Mouse (Mus musculus) CH12.LX (cell line): Measurements from ENCODE around the gene Terf2. TPM values are rescaled to one million over a fixed set of nuclear protein-coding genes. Genes with fewer than 3 reads are reported as not detected.

Source experiments
- DNase-seq: peaks from one replicate; pipeline ENCODE4 v3.0.0-alpha.2; 2013; ENCODE audit errors: extremely low read depth
- H3K27ac ChIP-seq: 2 replicates; pipeline ENCODE4 v1.5.1; 2012; ENCODE audit warnings: low read depth, mild to moderate bottlenecking, control low read depth, moderate library complexity; ENCODE audit not compliant: insufficient read depth
- H3K27me3 ChIP-seq: replicated peaks from 2 replicates; pipeline ENCODE3; 2012; ENCODE audit warnings: inconsistent platforms
- H3K36me3 ChIP-seq, 2 experiments: replicated peaks in 1 of 2; 2 replicates each; pipeline versions ENCODE3 to v1.6.1; 2012; ENCODE audit warnings: inconsistent platforms in 1 of 2, low read length in 1 of 2, mild to moderate bottlenecking in 1 of 2, mixed read lengths in 1 of 2, moderate library complexity in 1 of 2; ENCODE audit not compliant: control insufficient read depth in 1 of 2, insufficient read depth in 1 of 2
- H3K4me1 ChIP-seq, 2 experiments: 2 replicates each; pipeline ENCODE4 v1.6.1; 2012; ENCODE audit warnings: inconsistent platforms in 1 of 2, moderate library complexity in 1 of 2; ENCODE audit not compliant: insufficient read depth in 2 of 2, control insufficient read depth in 1 of 2
- H3K4me2 ChIP-seq: 2 replicates; pipeline ENCODE4 v1.6.1; 2012; ENCODE audit warnings: low read depth, mild to moderate bottlenecking, control low read depth; ENCODE audit not compliant: poor library complexity, insufficient read depth, severe bottlenecking
- H3K4me3 ChIP-seq, 3 experiments: fragments of 150-350 bp in 1 of 3; sonication (generic) in 1 of 3; replicated peaks in 1 of 3; 2 replicates each; pipeline versions ENCODE3 to v1.5.1; 2011 to 2012; ENCODE audit warnings: low read depth in 2 of 3, low read length in 2 of 3, mild to moderate bottlenecking in 2 of 3, moderate library complexity in 2 of 3, control low read depth in 1 of 3, improper control_type of control experiment in 1 of 3, inconsistent platforms in 1 of 3, mixed read lengths in 1 of 3; ENCODE audit not compliant: poor library complexity in 1 of 3
- H3K79me2 ChIP-seq: replicated peaks from 2 replicates; pipeline ENCODE4 v1.6.1; 2012; ENCODE audit warnings: mild to moderate bottlenecking, moderate library complexity; ENCODE audit not compliant: control insufficient read depth, poor library complexity, insufficient read depth, severe bottlenecking; ENCODE audit errors: extremely low read depth
- H3K9ac ChIP-seq: 2 replicates; pipeline ENCODE4 v1.6.1; 2012; ENCODE audit warnings: low read depth, mild to moderate bottlenecking, control low read depth, moderate library complexity; ENCODE audit not compliant: insufficient read depth
- H3K9me3 ChIP-seq: replicated peaks from 2 replicates; pipeline ENCODE3; 2012; ENCODE audit warnings: low read length, inconsistent platforms, mixed read lengths
- CHD1 ChIP-seq: IDR thresholded peaks from 2 replicates; pipeline ENCODE4 v1.6.1; 2012; ENCODE audit warnings: low read depth, low read length, improper control_type of control experiment, inconsistent platforms
- CHD2 ChIP-seq: IDR thresholded peaks from 2 replicates; pipeline ENCODE4 v1.6.1; 2011; ENCODE audit warnings: low read length, improper control_type of control experiment
- CTCF ChIP-seq, 2 experiments: IDR thresholded peaks in 1 of 2; conservative IDR thresholded peaks in 1 of 2; 2 replicates each; pipeline ENCODE4 v1.5.1; 2011 to 2012; ENCODE audit warnings: low read depth in 2 of 2, low read length in 2 of 2, improper control_type of control experiment in 1 of 2, inconsistent platforms in 1 of 2, mild to moderate bottlenecking in 1 of 2, moderate library complexity in 1 of 2
- E2F4 ChIP-seq: IDR thresholded peaks from 2 replicates; pipeline ENCODE4 v1.6.1; 2011; ENCODE audit warnings: low read depth, low read length, improper control_type of control experiment; ENCODE audit not compliant: insufficient replicate concordance
- ELF1 ChIP-seq: IDR thresholded peaks from 2 replicates; pipeline ENCODE4 v1.6.1; 2014; ENCODE audit warnings: low read depth, mild to moderate bottlenecking, inconsistent platforms, low read length, improper control_type of control experiment
- ETS1 ChIP-seq: conservative IDR thresholded peaks from 2 replicates; pipeline ENCODE4 v1.6.1; 2012; ENCODE audit warnings: low read depth, mild to moderate bottlenecking, inconsistent platforms, low read length, improper control_type of control experiment, moderate library complexity
- GABPA ChIP-seq: IDR thresholded peaks from 2 replicates; pipeline ENCODE4 v1.6.1; 2012; ENCODE audit warnings: low read depth, low read length, improper control_type of control experiment, inconsistent platforms; ENCODE audit not compliant: insufficient replicate concordance
- JUN ChIP-seq: IDR thresholded peaks from 2 replicates; pipeline ENCODE4 v1.6.1; 2011; ENCODE audit warnings: low read depth, mild to moderate bottlenecking, low read length, improper control_type of control experiment, moderate library complexity; ENCODE audit not compliant: insufficient read depth
- JUND ChIP-seq: conservative IDR thresholded peaks from 2 replicates; pipeline ENCODE4 v1.6.1; 2011; ENCODE audit warnings: low read depth, low read length, improper control_type of control experiment
- KAT2A ChIP-seq: IDR thresholded peaks from 2 replicates; pipeline ENCODE4 v1.6.1; 2012; ENCODE audit warnings: low read length, improper control_type of control experiment, inconsistent platforms; ENCODE audit not compliant: insufficient replicate concordance
- MAX ChIP-seq: IDR thresholded peaks from 2 replicates; pipeline ENCODE4 v1.6.1; 2011; ENCODE audit warnings: low read length, improper control_type of control experiment
- MEF2A ChIP-seq: IDR thresholded peaks from 2 replicates; pipeline ENCODE4 v1.6.1; 2014; ENCODE audit warnings: low read depth, mild to moderate bottlenecking, inconsistent platforms, low read length, improper control_type of control experiment, borderline replicate concordance
- NELFE ChIP-seq: IDR thresholded peaks from 2 replicates; pipeline ENCODE4 v1.6.1; 2011; ENCODE audit warnings: low read depth, low read length, improper control_type of control experiment
- POLR2AphosphoS2 ChIP-seq: IDR thresholded peaks from 2 replicates; pipeline ENCODE4 v1.6.1; 2011; ENCODE audit warnings: low read depth, low read length, improper control_type of control experiment
- RAD21 ChIP-seq: IDR thresholded peaks from 2 replicates; pipeline ENCODE4 v1.6.1; 2011; ENCODE audit warnings: low read depth, mild to moderate bottlenecking, low read length, improper control_type of control experiment, moderate library complexity
- RCOR1 ChIP-seq: conservative IDR thresholded peaks from 2 replicates; pipeline ENCODE4 v1.6.1; 2012; ENCODE audit warnings: low read depth, mild to moderate bottlenecking, inconsistent platforms, low read length, improper control_type of control experiment
- SMC3 ChIP-seq: IDR thresholded peaks from 2 replicates; pipeline ENCODE4 v1.6.1; 2011; ENCODE audit warnings: low read depth, low read length, improper control_type of control experiment
- TBP ChIP-seq: conservative IDR thresholded peaks from 2 replicates; pipeline ENCODE4 v1.6.1; 2011; ENCODE audit warnings: low read depth, low read length, improper control_type of control experiment
- TCF12 ChIP-seq: IDR thresholded peaks from 2 replicates; pipeline ENCODE4 v1.6.1; 2014; ENCODE audit warnings: low read depth, mild to moderate bottlenecking, inconsistent platforms, low read length, improper control_type of control experiment
- UBTF ChIP-seq: IDR thresholded peaks from 2 replicates; pipeline ENCODE4 v1.6.1; 2012; ENCODE audit warnings: low read depth, mild to moderate bottlenecking, inconsistent platforms, low read length, improper control_type of control experiment, moderate library complexity
- dilution Hi-C: fragments of 300-500 bp; cut with MboI; formaldehyde crosslinking; loops from 2 replicates; pipeline ENCODE4 v1.14.3; 2020; ENCODE audit warnings: low sequenced_read_pairs; ENCODE audit not compliant: extremely low pct_unique_long_range_greater_than_20kb, extremely low pct_ligation_motif_present
- in situ Hi-C: fragments of 300-500 bp; cut with MboI; formaldehyde crosslinking; loops from 3 replicates; pipeline ENCODE4 v1.14.3; 2019; ENCODE audit warnings: low sequenced_read_pairs, low pct_ligation_motif_present, low pct_unique_long_range_greater_than_20kb, mixed read lengths
- polyA plus RNA-seq: library from polyadenylated mRNA; unstranded; fragments of >175 nt; gene quantifications from 2 replicates; pipeline ENCODE4 v1.2.1, GENCODE M21; 2012; ENCODE audit warnings: low read depth; ENCODE audit not compliant: insufficient read length
- total RNA-seq, 2 experiments: library from RNA; depleted of rRNA; stranded (reverse); fragments of 300-350 nt in 1 of 2; fragments of >200 nt in 1 of 2; gene quantifications; 2 replicates each; pipeline ENCODE4 v1.2.3; 2012 to 2014

The Terf2 gene
- total and polyA plus RNA-seq, 3 experiments = 12.5 to 33.7 (median 18.3) TPM

- no peak for DNase-seq
- Histone ChIP-seq H3K79me2 (no peaks in the 10 kb centered on the region), H3K36me3 (no peaks in the 10 kb centered on the region)
These were observed 24.5 kb upstream of the Terf2 start for GRCm38 (mm10) chr8:107120806-107121205.

GRCm38 (mm10) chr8:107119412-107119811 lies 23.1 kb upstream of the Terf2 start:
- TF ChIP-seq E2F4 = no peak
- no peak for TF ChIP-seq NELFE
- TF ChIP-seq ETS1 = no peak
- no peak for TF ChIP-seq CHD2
- TF ChIP-seq JUND = no peak
- Histone ChIP-seq H3K4me3 (no peak overlapping the region), H3K9ac (no peak overlapping the region), H3K27ac (no peak overlapping the region), H3K4me1 (peaks cover 0 to 2% of the 10 kb centered on the region in 2 experiments; a peak in 1 of 4 replicates), H3K9me3 (no peaks in the 10 kb centered on the region), H3K4me2 (no peak overlapping the region), H3K36me3 (no peaks in the 10 kb centered on the region), H3K79me2 (no peaks in the 10 kb centered on the region), H3K27me3 (no peaks in the 10 kb centered on the region)
- dilution Hi-C loops = no loop called here
- DNase-seq = no peak
- in situ Hi-C loops = loop anchor here (25.0 kb wide), 1 partner anchor 443 kb away; no protein-coding TSS in a partner anchor

More at GRCm38 (mm10) chr8:107120806-107121205, 24.5 kb upstream of the Terf2 start:
- dilution Hi-C loops (no loop called here), in situ Hi-C loops (loop anchor here (25.0 kb wide), 1 partner anchor 441 kb away; no protein-coding TSS in a partner anchor)
- peaks cover 0 to 3% of the 10 kb centered on the region in 2 experiments; a peak in 2 of 4 replicates for H3K4me1 ChIP-seq
- no peak overlapping the region for H3K4me3 ChIP-seq
- TF ChIP-seq ELF1 (no peak), CHD1 (no peak), ETS1 (no peak), RAD21 (peak; percentile 46), JUN (no peak), SMC3 (peak; percentile 46), POLR2AphosphoS2 (no peak), RCOR1 (no peak), TCF12 (no peak), CTCF (conservative IDR thresholded peaks at IDR 0.05 in 1 of 2, IDR thresholded peaks at IDR 0.05 in 1 of 2; ENCODE audit: low read depth in 2 of 2, low read length in 2 of 2) (peak in 1 of 2 experiments; percentile 56; a peak in 2 of 4 replicates), MEF2A (no peak), KAT2A (no peak), MAX (no peak), TBP (no peak), UBTF (no peak), GABPA (no peak)
- no peaks in the 10 kb centered on the region for H3K9me3 ChIP-seq
- no peak overlapping the region for H3K9ac ChIP-seq
- no peak overlapping the region for H3K27ac ChIP-seq
- H3K27me3 ChIP-seq = no peaks in the 10 kb centered on the region
- H3K4me2 ChIP-seq = no peak overlapping the region
